Mouse (Mus musculus): ENCODE results near the gene Ndufv1.
"Not testable (repeated sequence)": the region's sequence is repeated elsewhere in the genome, so short reads cannot be mapped to it uniquely, and the experiment has no call there.

Gene Ndufv1

GRCm38 (mm10) chr19:4000119-4000900 is 12.3 kb downstream of the Ndufv1 start, which contains the start of the genes Nudt8 and Gm49405:
Nudt8 (plus strand) TSS chr19:4000580.
Gm49405 (plus strand) TSS chr19:4000626.
- DNase-seq: peak; percentile 95 to 98

GRCm38 (mm10) chr19:3999121-3999730 is 13.4 kb downstream of the Ndufv1 start:
- no peak for DNase-seq

- DNase-seq: no peak
These were observed 14.3 kb downstream of the Ndufv1 start for GRCm38 (mm10) chr19:3998335-3998734.

GRCm38 (mm10) chr19:3997231-3997630 is 15.4 kb downstream of the Ndufv1 start:
- DNase-seq: peak in 1 of 2 experiments; percentile 48

- DNase-seq: no peak
These were observed 15.9 kb downstream of the Ndufv1 start for GRCm38 (mm10) chr19:3996747-3997146.

- DNase-seq: no peak
These were observed 16.5 kb downstream of the Ndufv1 start for GRCm38 (mm10) chr19:3996106-3996505.

GRCm38 (mm10) chr19:3995505-3995904 is 17.1 kb downstream of the Ndufv1 start:
- DNase-seq: no peak

GRCm38 (mm10) chr19:3994932-3995331 is 17.7 kb downstream of the Ndufv1 start:
- DNase-seq: no peak

GRCm38 (mm10) chr19:3992416-3992815 is 20.2 kb downstream of the Ndufv1 start, which contains the start of gene Tbx10:
Tbx10 (plus strand) TSS chr19:3992752.
- DNase-seq: no peak

- DNase-seq: no peak
These were observed 20.6 kb downstream of the Ndufv1 start for GRCm38 (mm10) chr19:3991966-3992365.

- DNase-seq: no peak
These were observed 21.0 kb downstream of the Ndufv1 start for GRCm38 (mm10) chr19:3991562-3991961.

- no peak for DNase-seq
These were observed 21.8 kb downstream of the Ndufv1 start for GRCm38 (mm10) chr19:3990804-3991203.

GRCm38 (mm10) chr19:3988750-3989149 is 23.9 kb downstream of the Ndufv1 start:
- no peak for DNase-seq

GRCm38 (mm10) chr19:3988066-3988465 is 24.5 kb downstream of the Ndufv1 start:
- no peak for DNase-seq

- DNase-seq: peak; percentile 93 to 96
These were observed 26.3 kb downstream of the Ndufv1 start, which contains the start of gene Acy3 for GRCm38 (mm10) chr19:3986334-3986733. Acy3 (plus strand) TSS chr19:3986570.

- peak; percentile 60 to 76 for DNase-seq
These were observed 27.3 kb downstream of the Ndufv1 start for GRCm38 (mm10) chr19:3985261-3985681.

- no peak for DNase-seq
These were observed 28.9 kb downstream of the Ndufv1 start for GRCm38 (mm10) chr19:3983527-3984200.

- DNase-seq: no peak
These were observed 31.7 kb downstream of the Ndufv1 start for GRCm38 (mm10) chr19:3980917-3981316.

- DNase-seq: peak; percentile 83 to 89
These were observed 32.3 kb downstream of the Ndufv1 start for GRCm38 (mm10) chr19:3980309-3980708.

GRCm38 (mm10) chr19:3975866-3976265 is 36.7 kb downstream of the Ndufv1 start:
- no peak for DNase-seq

- DNase-seq: not testable (repeated sequence)
These were observed 38.0 kb downstream of the Ndufv1 start for GRCm38 (mm10) chr19:3974608-3975007.

- DNase-seq: no peak
These were observed 40.4 kb downstream of the Ndufv1 start, which contains the start of gene Aldh3b2 for GRCm38 (mm10) chr19:3972229-3972628. Aldh3b2 (plus strand) TSS chr19:3972328.

GRCm38 (mm10) chr19:3967258-3967657 is 45.3 kb downstream of the Ndufv1 start:
- DNase-seq: no peak

All from kidney, postnatal 4 days (tissue).